Mouse (Mus musculus) spleen, adult 2 months (tissue): ENCODE results near the gene Slc4a1.

Experiments
- CTCF ChIP-seq: fragments of 200-500 bp; IDR thresholded peaks from 2 replicates; pipeline ENCODE4 v1.5.1; 2011; ENCODE audit warnings: mild to moderate bottlenecking, inconsistent platforms; ENCODE audit not compliant: insufficient read depth, insufficient read length, insufficient replicate concordance; ENCODE audit errors: extremely low read depth
- POLR2A ChIP-seq: fragments of 200-500 bp; IDR thresholded peaks from 2 replicates; pipeline ENCODE4 v1.6.1; 2011; ENCODE audit warnings: low read depth, low read length, inconsistent platforms

- no peak for TF ChIP-seq CTCF
- no peak for TF ChIP-seq POLR2A
Observed at GRCm38 (mm10) chr11:102336191-102336590, 29.8 kb downstream of the Slc4a1 start.
